Mouse (Mus musculus): ENCODE measurements around the gene Slc2a1.

Gene Slc2a1

GRCm38 (mm10) chr4:119177702-119178101 lies 69.2 kb downstream of the Slc2a1 start:
- no peak for DNase-seq (ENCODE audit: low read depth, low spot score)

- DNase-seq (ENCODE audit: low read depth, low spot score): no peak
These were observed 69.8 kb downstream of the Slc2a1 start for GRCm38 (mm10) chr4:119178331-119178730.

GRCm38 (mm10) chr4:119180133-119180707 lies 71.7 kb downstream of the Slc2a1 start:
- no peak for DNase-seq (ENCODE audit: low read depth, low spot score)

- DNase-seq (ENCODE audit: low read depth, low spot score): no peak
These were observed 72.9 kb downstream of the Slc2a1 start for GRCm38 (mm10) chr4:119181456-119181855.

- DNase-seq (ENCODE audit: low read depth, low spot score): no peak
These were observed 75.0 kb downstream of the Slc2a1 start for GRCm38 (mm10) chr4:119183525-119183924.

GRCm38 (mm10) chr4:119185771-119186170 lies 77.3 kb downstream of the Slc2a1 start:
- DNase-seq (ENCODE audit: low read depth, low spot score): no peak

Data from forelimb bud, embryonic 11.5 days (tissue).